Comparison of ENCODE assay signal across 8 mouse cellular contexts in genomic region chr15:103364761-103365160, GRCm38 (mm10). TPM values are rescaled to one million over a fixed set of nuclear protein-coding genes. Genes with fewer than 3 reads are reported as not detected.
A peak's percentile ranks its signal among the peaks of the same experiment; 100 is the strongest.
DNase-seq lines count a peak whose midpoint lies in the region; ATAC-seq and TF ChIP-seq lines count a peak whose summit lies in the region.

No protein-coding gene starts in this region.

- peak overlapping the region; percentile 67 for H3K4me2 ChIP-seq in embryonic facial prominence, embryonic 12.5 days (replicated peaks)
- no peak overlapping the region for H3K4me2 ChIP-seq in midbrain, postnatal 0 days (ENCODE audit: low read depth, low read length, poor library complexity, severe bottlenecking)

- TF ChIP-seq CTCF in kidney, adult 2 months (conservative IDR thresholded peaks at IDR 0.05; ENCODE audit: insufficient read depth, insufficient read length, low read depth, low read length): no peak
- no peak for TF ChIP-seq CTCF in midbrain, postnatal 0 days (IDR thresholded peaks at IDR 0.05)

- H3K9me3 ChIP-seq in embryonic facial prominence, embryonic 12.5 days: no peaks in the 10 kb centered on the region
- H3K9me3 ChIP-seq in limb, embryonic 10.5 days (replicated peaks): no peaks in the 10 kb centered on the region
- no peaks in the 10 kb centered on the region for H3K9me3 ChIP-seq in midbrain, postnatal 0 days (ENCODE audit: low read length)

- no peaks in the 10 kb centered on the region for H3K36me3 ChIP-seq in kidney, adult 2 months (ENCODE audit: control insufficient read depth, insufficient read depth, low read length)
- no peaks in the 10 kb centered on the region for H3K36me3 ChIP-seq in embryonic facial prominence, embryonic 12.5 days
- peaks cover 15% of the 10 kb centered on the region for H3K36me3 ChIP-seq in limb, embryonic 10.5 days
- no peaks in the 10 kb centered on the region for H3K36me3 ChIP-seq in midbrain, postnatal 0 days (ENCODE audit: insufficient read depth, low read length)

- no peaks in the 10 kb centered on the region for H3K27me3 ChIP-seq in kidney, adult 2 months (replicated peaks; ENCODE audit: control insufficient read depth, insufficient read depth, low read length)
- 0 out of 2 replicates have a peak, but pooled peaks cover 4% of the 10 kb centered on the region for H3K27me3 ChIP-seq in embryonic facial prominence, embryonic 12.5 days
- no peaks in the 10 kb centered on the region for H3K27me3 ChIP-seq in limb, embryonic 10.5 days (ENCODE audit: low read depth, poor library complexity, severe bottlenecking)
- peaks cover 9% of the 10 kb centered on the region for H3K27me3 ChIP-seq in midbrain, postnatal 0 days (ENCODE audit: insufficient read depth, low read length)

- H3K9ac ChIP-seq in embryonic facial prominence, embryonic 12.5 days: peak overlapping the region; percentile 93
- H3K9ac ChIP-seq in midbrain, postnatal 0 days (replicated peaks; ENCODE audit: low read length, poor library complexity, severe bottlenecking): no peak overlapping the region

- DNase-seq in kidney, adult 2 months: no peak
- DNase-seq in kidney, adult 8-10 months: no peak
- no peak for DNase-seq in limb, embryonic 10.5 days (ENCODE audit: low spot score)
- no peak for DNase-seq in midbrain, postnatal 0 days (ENCODE audit: low spot score)
- no peak for DNase-seq in right cerebral cortex, adult 2 months (ENCODE audit: low spot score in 2 of 2)
- DNase-seq in cerebellum, adult 11-12 months: no peak

- no peak for ATAC-seq in embryonic facial prominence, embryonic 12.5 days (ENCODE audit: insufficient number of reproducible peaks, insufficient read depth, low FRiP score, low TSS enrichment)
- ATAC-seq in midbrain, postnatal 0 days (ENCODE audit: low FRiP score): no peak
- ATAC-seq in CD4-positive, CD25-positive, alpha-beta regulatory T cell, adult 4 months: no peak

- peaks cover 5% of the 10 kb centered on the region; the same call in 1 of the 2 replicates for H3K4me1 ChIP-seq in kidney, adult 2 months (ENCODE audit: control insufficient read depth, insufficient read depth, low read length)
- peaks cover 24% of the 10 kb centered on the region for H3K4me1 ChIP-seq in embryonic facial prominence, embryonic 12.5 days
- H3K4me1 ChIP-seq in limb, embryonic 10.5 days: peaks cover 52% of the 10 kb centered on the region
- peaks cover 5% of the 10 kb centered on the region for H3K4me1 ChIP-seq in midbrain, postnatal 0 days (ENCODE audit: insufficient read depth, low read length)

- H3K4me3 ChIP-seq in kidney, adult 2 months (ENCODE audit: insufficient read depth, low read depth, low read length): peak overlapping the region; percentile 29
- peak overlapping the region; percentile 95 for H3K4me3 ChIP-seq in embryonic facial prominence, embryonic 12.5 days
- peak overlapping the region; percentile 97 for H3K4me3 ChIP-seq in limb, embryonic 10.5 days
- peak overlapping the region; percentile 51; the same call in 1 of the 2 replicates for H3K4me3 ChIP-seq in midbrain, postnatal 0 days (ENCODE audit: low read depth, low read length)

- 75% methylated on average over 4 of the region's 4 CpGs for WGBS in kidney, adult 2 months
- WGBS in embryonic facial prominence, embryonic 12.5 days: 48% methylated on average over 4 of the region's 4 CpGs
- WGBS in limb, embryonic 10.5 days: 52% methylated on average over 4 of the region's 4 CpGs
- 56% methylated on average over 4 of the region's 4 CpGs for WGBS in midbrain, postnatal 0 days

- TF ChIP-seq POLR2A in kidney, adult 2 months (IDR thresholded peaks at IDR 0.05; ENCODE audit: low read depth, low read length): no peak

- no peak overlapping the region for H3K27ac ChIP-seq in kidney, adult 2 months (ENCODE audit: insufficient read depth, low read depth, low read length)
- peak overlapping the region; percentile 17; the same call in 1 of the 2 replicates for H3K27ac ChIP-seq in embryonic facial prominence, embryonic 12.5 days
- peak overlapping the region; percentile 98 for H3K27ac ChIP-seq in limb, embryonic 10.5 days
- H3K27ac ChIP-seq in midbrain, postnatal 0 days (ENCODE audit: low read depth, low read length): no peak overlapping the region

RNA-seq across cellular contexts. Expression of gene Itga5, which starts 1.8 kb away (rescaled TPM):
- polyA plus RNA-seq in kidney, adult 2 months (2012; rRNA removed): 9.3 and 9.7 TPM in 2 replicates
- polyA plus RNA-seq in embryonic facial prominence, embryonic 12.5 days (2016; fragmentation: Nextera tagmentation; extraction: Ambion mirVana): 49.4 and 50.9 TPM in 2 replicates
- polyA plus RNA-seq in limb, embryonic 10.5 days (2016; fragmentation: Nextera tagmentation; extraction: Ambion mirVana): 33.5 and 36.6 TPM in 2 replicates
- 4.8 and 6.8 TPM in 2 replicates for total RNA-seq in midbrain, postnatal 0 days (2014; rRNA removed)
- polyA plus RNA-seq in midbrain, postnatal 0 days (2015; fragmentation: Nextera tagmentation; extraction: Ambion mirVana): 3.8 TPM in 2 replicates
- 1 to 10 TPM; 1.9 to 3.8 TPM for polyA plus RNA-seq in CD4-positive, CD25-positive, alpha-beta regulatory T cell, adult 4 months (2017; shearing (Covaris generic))

RNA-seq across cellular contexts. Expression of gene Zfp385a, which starts 24.9 kb away (rescaled TPM):
- polyA plus RNA-seq in kidney, adult 2 months (2012; rRNA removed): 5.2 and 6.1 TPM in 2 replicates
- polyA plus RNA-seq in embryonic facial prominence, embryonic 12.5 days (2016; fragmentation: Nextera tagmentation; extraction: Ambion mirVana): 12.6 and 14.5 TPM in 2 replicates
- polyA plus RNA-seq in limb, embryonic 10.5 days (2016; fragmentation: Nextera tagmentation; extraction: Ambion mirVana): 22.1 and 22.8 TPM in 2 replicates
- total RNA-seq in midbrain, postnatal 0 days (2014; rRNA removed): 22.0 and 26.5 TPM in 2 replicates
- 26.9 and 28.8 TPM in 2 replicates for polyA plus RNA-seq in midbrain, postnatal 0 days (2015; fragmentation: Nextera tagmentation; extraction: Ambion mirVana)
- not detected for polyA plus RNA-seq in CD4-positive, CD25-positive, alpha-beta regulatory T cell, adult 4 months (2017; shearing (Covaris generic))

RNA-seq across cellular contexts. Expression of gene Gpr84, which starts 54.3 kb away (rescaled TPM):
- polyA plus RNA-seq in kidney, adult 2 months (2012; rRNA removed): 0.13 TPM in 1 of 2 replicates, not detected in the other
- 0.47 and 0.67 TPM in 2 replicates for polyA plus RNA-seq in embryonic facial prominence, embryonic 12.5 days (2016; fragmentation: Nextera tagmentation; extraction: Ambion mirVana)
- polyA plus RNA-seq in limb, embryonic 10.5 days (2016; fragmentation: Nextera tagmentation; extraction: Ambion mirVana): 0.28 and 0.30 TPM in 2 replicates
- 0.27 TPM in 1 of 2 replicates, not detected in the other for total RNA-seq in midbrain, postnatal 0 days (2014; rRNA removed)
- 0.29 and 0.37 TPM in 2 replicates for polyA plus RNA-seq in midbrain, postnatal 0 days (2015; fragmentation: Nextera tagmentation; extraction: Ambion mirVana)
- not detected for polyA plus RNA-seq in CD4-positive, CD25-positive, alpha-beta regulatory T cell, adult 4 months (2017; shearing (Covaris generic))

Comparison
In these comparisons a context has a peak if more than half of its experiments do, and no peak if none do; other contexts are left out.
1. H3K27ac ChIP-seq: peak in embryonic facial prominence, embryonic 12.5 days (single experiment) and limb, embryonic 10.5 days (single experiment); none in kidney, adult 2 months (single experiment) and midbrain, postnatal 0 days (single experiment).
2. H3K4me3 ChIP-seq: peak in every context shown above with its lines; median percentile 97 in limb, embryonic 10.5 days; 95 in embryonic facial prominence, embryonic 12.5 days; 51 in midbrain, postnatal 0 days; 29 in kidney, adult 2 months.